Mouse (Mus musculus) cerebellum, postnatal 25 days (tissue): ENCODE results near the gene Kif3a.
"Not testable (repeated sequence)": the region's sequence is repeated elsewhere in the genome, so short reads cannot be mapped to it uniquely, and the experiment has no call there.

Experiments
- DNase-seq, 2 experiments: peaks; one replicate each; pipeline ENCODE4 v3.0.0; 2021; ENCODE audit warnings: mixed read lengths in 2 of 2

Gene Kif3a

DNA sequence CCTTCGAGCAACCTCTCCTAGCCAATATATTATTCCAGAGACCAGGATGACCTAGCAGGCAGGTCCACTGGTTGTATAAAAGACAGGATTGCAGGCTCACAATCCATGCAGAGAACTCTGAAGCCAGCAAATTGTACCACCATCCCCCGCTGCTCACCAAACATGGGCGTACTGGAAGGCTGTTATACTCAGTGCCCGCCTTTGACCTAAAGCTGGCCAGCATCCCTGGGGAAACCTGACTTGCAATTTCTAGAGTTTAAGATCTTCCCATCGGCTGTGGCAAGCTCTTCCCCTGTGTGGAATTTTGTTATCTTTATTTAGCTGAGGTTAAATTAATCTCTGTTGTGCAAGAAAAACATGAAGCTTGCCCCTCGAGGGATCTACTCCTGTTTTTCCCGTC, 24.2 kb upstream of the Kif3a start:
- peak; percentile 8 to 21 for DNase-seq

DNA sequence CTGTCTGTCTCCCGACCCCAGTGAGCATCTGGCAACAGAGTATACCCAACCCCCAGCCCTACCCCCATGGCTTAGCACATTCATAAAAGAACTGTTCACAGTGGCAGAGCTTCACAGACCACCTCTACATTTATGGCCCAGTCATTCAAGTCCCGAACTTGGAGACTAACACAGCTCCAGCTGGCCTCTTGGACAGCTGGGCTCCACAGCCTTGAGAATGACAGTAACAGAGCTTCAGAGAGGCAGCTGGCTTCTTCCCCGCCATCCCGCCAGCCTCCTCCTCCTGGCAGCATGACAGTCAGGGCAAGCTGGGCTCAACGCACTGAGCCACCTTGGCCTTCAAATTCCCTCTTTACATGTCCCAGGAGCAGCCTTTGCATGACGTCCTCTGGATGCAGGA, 20.9 kb upstream of the Kif3a start:
- DNase-seq: peak; percentile 58 to 72

DNA sequence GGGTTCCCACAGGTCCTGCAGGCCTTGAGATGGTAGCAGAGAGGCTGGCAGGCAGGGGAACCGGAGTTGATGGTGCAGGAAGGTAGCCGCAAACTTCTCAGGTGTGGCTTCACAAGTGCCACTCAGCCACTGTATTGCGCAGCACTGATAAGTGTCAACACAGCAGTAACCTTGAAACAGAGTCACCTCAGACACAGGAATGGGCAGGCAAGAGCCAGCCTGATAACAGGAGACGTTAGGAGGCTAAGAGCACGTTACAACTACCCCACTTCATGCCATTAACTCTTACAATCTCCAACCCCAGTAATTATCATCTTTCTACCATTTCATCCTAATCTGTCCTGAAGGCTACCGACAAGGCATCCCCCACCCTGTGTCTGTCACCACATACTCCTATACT, 19.6 kb upstream of the Kif3a start:
- DNase-seq: no peak

DNA sequence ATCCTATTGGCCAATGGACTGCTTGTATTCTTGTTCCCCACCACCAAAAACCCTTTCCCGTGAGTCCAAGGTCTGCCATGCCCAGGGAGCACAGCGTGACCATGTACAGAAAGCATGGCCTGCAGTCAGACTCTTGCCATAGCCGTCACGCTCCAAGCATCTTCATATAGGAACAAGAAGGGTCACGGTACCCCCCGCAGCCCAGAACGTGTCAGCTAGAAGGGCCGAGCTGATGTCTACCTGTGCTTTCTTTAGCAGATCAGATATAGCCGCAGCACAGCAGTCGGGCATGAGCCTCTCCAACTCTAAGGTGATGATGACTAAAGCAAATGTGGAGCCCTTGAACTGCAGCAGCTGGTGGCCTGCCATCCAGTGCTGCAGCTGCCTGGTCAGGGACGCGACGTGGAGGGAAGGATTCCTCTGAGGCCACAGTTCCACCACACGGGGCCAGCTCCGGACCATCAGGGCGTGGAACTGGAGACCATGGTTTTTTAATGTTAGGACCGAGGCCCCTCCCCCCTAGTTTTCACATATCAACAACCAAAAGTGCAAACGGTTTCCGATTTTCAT, 19.1 kb upstream of the Kif3a start:
- DNase-seq: peak in 1 of 2 experiments; percentile 26

DNA sequence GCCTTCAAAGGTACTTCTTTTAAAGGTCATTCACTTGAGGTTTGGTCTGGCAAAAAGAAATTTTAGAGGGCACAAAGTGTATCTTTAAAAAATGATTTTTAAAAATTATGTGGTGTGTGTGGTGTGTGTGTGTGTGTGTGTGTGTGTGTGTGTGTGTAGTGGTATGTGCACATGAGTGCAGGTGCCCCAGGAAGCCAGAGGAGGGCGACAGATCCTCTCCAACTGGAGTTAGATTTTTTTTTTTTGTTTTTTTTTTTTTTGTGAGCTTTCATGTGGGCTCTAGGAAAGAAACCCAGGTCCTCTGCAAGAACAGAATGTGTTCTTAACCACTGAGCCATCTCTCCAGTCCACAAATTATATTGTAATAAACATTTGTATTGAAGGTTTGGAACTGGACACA, 16.5 kb upstream of the Kif3a start:
- no peak for DNase-seq

DNA sequence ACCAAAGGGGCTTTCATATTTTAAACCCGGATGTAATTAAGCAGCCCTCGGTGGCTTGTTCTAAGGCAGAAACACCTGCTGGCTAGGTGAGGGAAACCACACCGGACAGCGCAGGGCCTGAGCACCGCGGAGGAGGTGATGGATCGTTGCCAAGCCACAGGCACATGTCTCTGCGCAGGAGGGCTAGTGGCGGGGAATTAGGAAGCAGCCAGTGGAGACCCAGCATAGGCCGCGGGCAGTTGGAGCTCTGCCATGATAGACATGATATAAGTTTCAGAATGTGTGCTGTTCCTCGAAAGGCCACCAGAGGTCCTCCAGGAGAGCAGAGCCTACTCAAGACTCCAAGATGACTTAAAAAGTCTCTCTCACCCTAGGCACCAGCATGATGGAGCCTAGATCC, 15.4 kb upstream of the Kif3a start:
- peak; percentile 78 to 86 for DNase-seq

DNA sequence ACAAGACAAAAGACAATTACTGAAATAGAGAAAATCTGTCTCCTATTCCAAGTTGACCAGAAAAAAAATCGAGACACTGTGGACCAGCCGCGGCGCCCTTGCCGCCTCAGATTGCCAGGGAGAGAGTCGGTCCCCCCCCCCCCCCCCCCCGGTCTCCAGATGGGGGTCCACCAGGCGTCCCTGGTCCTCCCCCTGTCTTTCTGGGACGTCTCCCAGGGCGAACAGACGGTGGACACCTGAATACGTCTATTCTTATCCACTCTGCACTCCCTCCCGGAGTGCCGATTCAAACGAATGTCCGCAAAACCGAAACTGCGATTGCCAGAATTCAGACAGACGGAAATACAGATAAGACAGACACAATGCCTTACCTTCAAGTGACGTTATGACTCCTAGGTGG, 10.7 kb upstream of the Kif3a start:
- DNase-seq: peak in 1 of 2 experiments; percentile 43

DNA sequence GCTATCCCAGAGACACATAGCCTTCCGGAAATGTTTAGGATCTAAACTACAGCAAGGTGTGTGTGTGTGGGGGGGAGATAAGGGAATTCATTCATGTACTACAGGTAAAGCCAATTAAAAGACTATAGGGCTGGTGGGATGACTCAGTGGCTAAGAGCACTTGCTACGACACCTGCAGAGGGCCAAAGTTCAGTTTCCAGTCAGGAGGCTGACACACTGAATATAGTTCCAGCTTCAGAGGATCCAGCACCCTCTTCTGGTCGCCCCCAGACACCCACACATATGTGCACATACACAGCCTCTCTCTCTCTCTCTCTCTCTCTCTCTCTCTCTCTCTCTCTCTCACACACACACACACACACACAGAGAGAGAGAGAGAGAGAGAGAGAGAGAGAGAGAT, 9.2 kb upstream of the Kif3a start:
- DNase-seq: not testable (repeated sequence)

DNA sequence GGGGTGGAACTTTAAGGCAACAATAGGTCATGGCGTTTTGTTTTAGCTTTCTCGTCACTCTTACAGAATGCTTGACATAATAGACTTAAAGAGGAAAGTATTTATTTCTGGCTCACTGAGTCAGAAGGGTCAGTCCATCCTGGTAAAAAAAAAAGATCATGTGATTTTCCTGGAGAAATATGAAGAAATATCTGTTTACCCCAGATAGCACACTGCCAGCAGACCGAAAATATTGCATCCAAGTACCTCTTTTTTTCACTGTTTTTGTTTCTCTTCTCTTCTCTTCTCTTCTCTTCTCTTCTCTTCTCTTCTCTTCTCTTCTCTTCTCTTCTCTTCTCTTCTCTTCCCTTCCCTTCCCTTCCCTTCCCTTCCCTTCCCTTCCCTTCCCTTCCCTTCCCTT, 7.2 kb upstream of the Kif3a start:
- DNase-seq: not testable (repeated sequence)

DNA sequence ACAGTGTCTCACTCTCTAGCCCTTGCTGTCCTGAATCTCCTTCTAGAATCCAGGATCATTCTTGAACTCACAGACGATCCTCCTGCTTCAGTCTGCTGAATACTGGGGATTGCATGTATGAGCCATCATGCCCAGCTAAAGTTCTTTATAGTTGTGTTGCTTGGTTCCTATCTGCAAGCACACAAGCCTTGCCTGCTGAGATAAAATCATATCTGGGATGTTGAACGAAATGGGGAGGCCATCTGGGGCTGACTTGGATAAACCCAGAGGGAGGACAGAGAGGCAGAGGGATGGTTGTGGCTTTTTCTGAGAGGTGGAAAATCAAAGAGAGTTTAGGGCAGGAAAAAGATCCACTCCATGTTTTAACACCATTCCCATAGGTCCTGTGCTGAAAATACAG, 5.2 kb upstream of the Kif3a start:
- DNase-seq: no peak

DNA sequence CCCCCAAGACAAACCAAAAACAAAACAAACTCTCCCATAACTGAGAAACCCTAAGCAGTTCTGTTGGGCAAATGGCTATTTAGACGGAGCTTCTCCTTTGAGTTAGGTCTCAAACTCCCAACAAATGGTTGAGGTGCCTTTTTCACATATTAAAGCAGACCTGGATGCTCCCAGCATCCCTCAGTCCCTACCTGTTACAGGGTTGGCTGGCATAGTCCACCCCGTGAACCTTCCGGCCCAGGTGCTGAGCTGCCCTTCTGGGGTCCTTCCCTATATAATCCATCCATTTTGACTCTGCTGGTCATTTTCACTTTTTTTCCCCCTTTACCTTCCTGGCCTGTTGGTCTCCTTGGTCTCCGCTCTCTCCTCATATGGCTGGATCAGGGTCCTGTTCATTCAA, 533 bp upstream of the Kif3a start:
- DNase-seq: no peak

DNA sequence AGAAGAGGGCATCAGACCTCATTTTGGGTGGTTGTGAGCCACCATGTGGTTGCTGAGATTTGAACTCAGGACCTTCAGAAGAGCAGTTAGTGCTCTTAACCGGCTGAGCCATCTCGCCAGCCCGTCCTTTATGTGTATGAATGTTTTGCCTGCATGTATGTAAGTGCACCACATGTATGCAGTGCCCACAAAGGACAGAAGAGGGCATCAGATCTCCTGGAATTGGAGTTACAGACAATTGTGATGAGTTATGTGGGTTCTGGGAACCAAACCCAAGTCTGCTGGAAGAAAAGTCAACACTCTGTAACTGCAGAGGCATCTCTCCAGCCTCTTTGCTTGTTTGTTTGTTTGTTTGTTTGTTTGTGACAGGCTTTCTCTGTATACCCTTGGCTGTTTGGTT, 13.4 kb downstream of the Kif3a start:
- no peak for DNase-seq

DNA sequence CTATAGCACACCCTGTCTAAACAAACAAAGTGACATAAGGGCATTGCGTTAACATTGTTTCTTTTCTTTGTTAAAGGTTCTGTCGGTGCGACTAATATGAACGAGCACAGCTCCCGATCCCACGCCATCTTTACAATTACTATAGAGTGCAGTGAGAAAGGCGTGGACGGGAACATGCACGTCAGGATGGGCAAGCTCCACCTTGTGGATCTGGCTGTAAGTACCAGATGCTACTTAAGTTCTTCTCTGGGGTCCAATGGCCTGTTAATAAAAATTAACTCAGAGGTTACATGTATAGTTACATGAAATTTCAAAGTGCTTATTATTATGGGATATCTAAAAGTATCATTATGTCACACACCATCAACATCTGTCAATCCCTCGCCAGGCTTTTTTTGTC, 16.0 kb downstream of the Kif3a start:
- DNase-seq: peak in 1 of 2 experiments; percentile 30

DNA sequence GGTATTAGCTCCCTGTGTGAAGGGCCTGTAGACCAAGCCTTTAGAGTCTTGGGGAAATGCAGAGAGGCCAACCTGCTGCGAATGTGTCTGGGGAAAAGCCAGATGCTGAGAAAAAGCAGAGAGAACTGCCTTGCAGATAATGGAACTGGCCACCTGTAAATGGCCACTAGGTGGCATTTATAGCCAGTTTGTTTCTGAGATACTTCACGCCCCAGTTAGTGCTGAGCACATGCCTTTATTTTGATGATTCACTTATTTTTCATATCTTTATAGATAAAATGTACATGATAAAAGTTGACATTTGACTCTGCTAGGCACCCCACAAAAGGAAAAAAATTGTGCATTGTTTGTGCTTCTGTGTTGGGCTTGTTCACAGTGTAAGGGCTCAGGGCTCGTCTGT, 17.7 kb downstream of the Kif3a start:
- DNase-seq: peak in 1 of 2 experiments; percentile 35

DNA sequence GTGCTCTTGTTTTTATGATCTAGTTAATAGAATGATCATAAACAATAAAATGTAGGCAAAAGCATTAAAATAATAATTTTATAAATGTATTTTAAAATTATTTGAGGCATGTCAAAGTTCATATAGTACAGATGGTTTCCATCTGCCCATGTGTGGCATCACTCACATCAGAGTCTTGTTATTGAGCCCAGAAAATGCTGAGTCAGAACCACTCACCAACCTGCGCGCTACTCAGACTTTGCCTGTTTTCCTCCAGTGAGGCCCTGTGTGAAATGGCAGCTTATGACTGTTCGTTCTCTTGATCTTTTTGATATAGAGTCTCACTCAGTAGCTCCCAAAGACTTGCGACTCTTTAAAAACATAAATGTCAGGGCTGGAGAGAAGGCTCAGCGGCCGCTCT, 18.3 kb downstream of the Kif3a start:
- no peak for DNase-seq

DNA sequence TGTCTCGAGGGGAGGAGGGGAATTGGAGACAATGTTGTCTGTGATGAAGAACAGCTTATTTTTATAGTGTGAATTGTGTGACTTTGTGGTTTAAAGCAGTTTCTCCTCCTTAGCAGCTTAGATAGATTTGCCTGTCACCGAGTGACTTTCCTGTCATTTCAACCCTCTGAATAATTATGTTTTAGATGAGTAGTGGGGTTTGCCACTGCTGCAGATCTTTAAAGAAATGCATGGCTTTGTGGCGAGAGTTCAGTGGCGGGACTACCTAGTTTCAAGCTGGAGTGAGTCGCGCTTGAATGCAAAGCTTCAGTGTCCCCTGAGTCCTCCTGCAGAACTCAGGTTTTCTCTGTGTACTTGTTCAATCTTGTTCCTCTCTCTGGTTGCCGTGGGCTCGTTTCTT, 21.1 kb downstream of the Kif3a start:
- DNase-seq: no peak

DNA sequence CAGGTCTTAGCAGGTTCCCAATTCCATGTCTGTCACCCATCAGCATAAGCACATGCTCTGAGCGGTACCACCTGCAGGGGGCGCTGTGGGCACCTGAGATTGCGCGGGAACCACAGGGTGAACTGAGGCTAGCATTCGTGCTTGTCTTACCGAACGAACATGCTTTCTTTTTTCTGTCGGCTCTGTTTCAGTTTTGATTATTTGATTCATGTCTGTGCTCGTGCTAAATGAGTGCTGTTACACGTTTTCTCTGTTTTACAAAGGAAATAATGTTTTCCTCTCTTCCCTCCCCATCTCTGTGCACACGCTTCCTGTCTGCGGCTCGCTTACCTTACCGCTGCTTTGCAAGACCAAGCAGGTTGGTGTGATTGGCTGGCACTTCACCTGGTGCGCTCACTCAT, 23.2 kb downstream of the Kif3a start:
- DNase-seq: peak; percentile 34 to 62

DNA sequence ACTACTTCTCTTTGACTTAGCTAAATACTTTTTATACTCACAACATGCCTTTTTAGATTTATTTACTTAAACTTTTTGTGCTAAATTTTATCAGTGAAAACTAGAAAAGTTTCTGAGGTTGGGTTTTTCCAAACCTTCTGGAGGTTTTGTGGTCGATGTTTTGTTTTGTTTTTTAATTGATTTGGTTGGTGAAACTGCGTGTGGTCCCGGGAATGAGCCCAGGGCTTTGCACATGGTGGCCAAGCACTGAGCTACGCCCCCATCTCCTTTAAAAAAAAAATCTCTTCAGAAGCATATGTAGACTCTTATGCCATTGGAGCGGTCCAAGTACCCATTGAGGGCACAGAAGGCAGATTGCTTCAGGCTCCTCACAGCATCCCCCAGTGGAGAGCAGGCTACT, 23.9 kb downstream of the Kif3a start:
- no peak for DNase-seq

DNA sequence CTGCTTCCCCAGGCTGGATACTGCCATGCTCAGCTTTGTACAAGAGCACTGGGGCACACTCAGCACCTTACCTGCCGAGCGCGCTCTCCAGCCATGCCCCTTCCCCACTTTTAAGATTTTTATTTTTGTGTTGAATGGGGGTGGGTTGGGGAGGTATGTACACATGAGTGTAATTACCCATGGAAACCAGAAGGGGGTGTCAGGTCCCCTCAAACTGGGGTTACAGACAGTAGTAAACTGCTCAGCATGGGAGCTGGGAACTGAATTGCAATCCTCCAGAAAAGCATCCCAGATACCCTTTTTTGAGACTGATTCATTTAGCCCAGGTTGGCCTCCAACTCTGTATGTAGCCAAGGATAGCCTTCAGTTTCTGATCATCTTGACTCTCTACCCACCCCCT, 37.8 kb downstream of the Kif3a start:
- no peak for DNase-seq

DNA sequence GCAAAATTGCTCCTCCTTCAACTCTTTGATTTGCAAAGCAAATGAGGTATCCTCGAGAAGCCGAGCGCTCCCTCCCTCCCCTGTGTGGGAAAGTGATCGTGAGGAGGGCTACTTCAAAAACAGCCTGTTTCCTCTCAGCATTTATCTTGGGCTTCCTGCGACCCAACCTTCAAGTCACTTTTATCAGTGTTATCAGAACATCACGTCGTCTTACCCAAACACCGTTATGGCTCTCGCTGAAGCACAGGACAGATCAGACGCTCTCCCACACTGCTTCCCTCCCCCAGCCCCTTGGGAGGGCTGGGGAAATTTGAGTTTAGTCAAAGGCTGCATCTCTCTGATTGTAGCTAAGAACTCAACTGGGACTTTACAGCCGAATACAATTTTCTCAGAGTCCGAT, 38.4 kb downstream of the Kif3a start:
- no peak for DNase-seq

DNA sequence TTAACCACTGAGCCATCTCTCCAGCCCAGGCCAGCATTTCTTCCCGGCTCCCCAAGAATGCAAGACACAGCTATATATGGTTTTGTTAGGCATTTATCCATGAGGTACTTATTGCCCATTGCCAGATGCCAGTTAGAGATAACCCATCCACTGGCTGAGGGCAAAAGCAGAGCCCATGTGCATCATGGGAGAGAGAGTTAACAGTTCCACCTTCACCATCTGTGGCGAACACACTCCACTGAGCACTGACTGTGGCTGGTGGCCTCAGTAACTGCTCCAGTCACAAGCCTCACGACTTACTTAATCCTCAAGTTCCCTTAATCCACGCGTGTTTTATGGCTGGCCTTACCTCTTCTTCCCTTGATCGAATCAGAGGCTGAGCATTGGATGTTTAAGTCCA, 42.1 kb downstream of the Kif3a start:
- no peak for DNase-seq

DNA sequence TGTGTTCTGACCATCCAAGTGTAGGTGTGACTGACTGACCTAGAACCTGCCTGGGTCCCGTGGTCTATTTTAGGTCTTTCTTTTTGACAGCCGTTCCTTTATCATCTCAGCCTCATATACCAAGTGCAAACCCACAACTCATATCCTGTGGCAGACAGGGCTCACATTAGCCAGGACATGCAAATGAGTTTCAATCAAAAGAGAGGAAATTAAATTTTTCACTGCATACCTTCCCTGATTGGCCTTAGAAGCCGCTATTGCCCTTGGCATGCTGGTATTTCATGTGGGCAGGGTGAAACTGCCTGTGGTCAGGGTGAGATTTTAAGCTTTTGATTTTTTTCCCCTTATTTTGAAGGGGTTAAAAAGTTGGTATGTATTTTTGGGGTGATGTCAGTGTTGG, 42.5 kb downstream of the Kif3a start:
- DNase-seq: no peak

DNA sequence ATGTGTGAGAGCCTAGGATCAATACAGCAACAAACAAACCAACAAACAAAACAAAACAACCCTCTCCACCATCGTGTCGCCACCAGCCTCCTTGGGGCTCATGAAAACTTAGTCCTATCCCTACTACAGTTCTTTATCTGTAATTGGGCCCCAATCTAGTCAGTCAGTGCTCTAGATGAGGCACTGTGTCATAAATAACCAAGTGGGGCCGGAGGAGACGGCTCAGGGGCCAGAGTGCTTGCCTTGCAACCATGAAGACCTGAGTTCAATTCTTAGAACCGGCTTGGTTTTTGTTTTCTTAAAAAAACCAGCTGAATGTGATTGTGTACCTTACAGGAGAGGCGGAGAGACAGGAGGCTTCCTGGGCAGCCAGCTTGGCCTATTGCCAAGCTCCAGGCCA, 48.0 kb downstream of the Kif3a start:
- no peak for DNase-seq

DNA sequence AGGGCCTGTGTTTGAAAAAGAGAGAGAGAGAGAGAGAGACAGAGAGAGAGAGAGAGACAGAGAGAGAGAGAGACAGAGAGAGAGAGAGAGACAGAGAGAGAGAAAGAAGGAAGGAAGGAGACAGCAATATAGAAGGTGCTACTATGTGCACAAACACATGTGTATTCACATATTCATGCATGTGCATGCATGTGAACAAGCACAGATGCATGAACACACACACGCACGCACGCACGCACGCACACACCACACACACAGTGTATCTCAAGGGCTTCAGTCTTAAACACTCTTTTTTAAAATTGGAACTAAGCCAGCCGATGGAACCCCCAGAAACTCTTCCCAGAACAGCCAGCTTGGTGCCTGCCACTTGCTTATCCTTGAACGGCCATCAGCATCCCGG, 48.4 kb downstream of the Kif3a start:
- DNase-seq: no peak

DNA sequence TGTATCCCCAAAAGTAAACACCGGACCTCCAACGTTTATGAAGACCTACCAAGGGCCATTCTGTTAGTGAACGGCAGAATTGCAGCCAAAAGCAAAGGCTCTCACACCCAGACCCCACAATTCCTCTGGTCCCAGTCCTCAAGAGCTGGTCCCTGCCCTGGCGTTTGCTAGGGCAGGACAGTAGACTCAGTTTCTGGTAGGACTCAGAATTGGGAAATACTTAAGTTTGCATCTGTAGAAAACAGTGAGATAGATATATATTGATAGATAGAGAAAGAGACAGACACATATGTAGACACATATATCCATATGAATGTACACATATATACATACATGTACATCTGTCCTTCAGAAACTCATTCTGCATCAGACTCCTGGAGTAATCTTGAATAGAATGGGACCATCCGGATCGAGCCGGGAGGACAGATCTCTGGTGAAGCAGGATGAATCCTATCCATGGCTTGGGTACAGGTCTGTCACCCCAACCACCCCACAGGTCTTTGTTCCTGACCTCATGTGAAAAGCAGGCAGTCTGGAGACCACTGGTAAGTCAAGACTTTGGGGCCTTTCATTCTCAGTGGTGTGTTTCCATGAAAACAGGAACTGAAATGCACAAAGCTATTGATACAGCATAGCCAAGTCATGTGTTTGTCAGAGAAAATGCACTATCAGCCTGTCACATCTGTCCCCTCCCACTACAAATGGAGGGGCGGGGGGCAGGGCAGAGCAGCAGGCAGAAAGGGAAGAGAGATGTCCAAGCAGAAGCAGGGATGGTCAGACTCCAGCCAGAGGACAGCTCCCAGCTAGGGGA, 49.8 kb downstream of the Kif3a start:
- no peak for DNase-seq
